Comparison of ENCODE assay signal across 7 mouse cellular contexts in genomic region chr12:100528246-100528645, GRCm38 (mm10). TPM values are rescaled to one million over a fixed set of nuclear protein-coding genes. Genes with fewer than 3 reads are reported as not detected.
DNase-seq lines count a peak whose midpoint lies in the region; ATAC-seq and TF ChIP-seq lines count a peak whose summit lies in the region.

No protein-coding gene starts in this region.

- no peak overlapping the region for H3K9ac ChIP-seq in lung, embryonic 14.5 days
- H3K9ac ChIP-seq in embryonic facial prominence, embryonic 12.5 days: no peak overlapping the region
- H3K9ac ChIP-seq in hindbrain, embryonic 15.5 days: no peak overlapping the region
- H3K9ac ChIP-seq in neural tube, embryonic 14.5 days (replicated peaks; ENCODE audit: low read depth, low read length): peak overlapping the region; percentile 32; the same call in 1 of the 2 replicates

- H3K4me1 ChIP-seq in lung, embryonic 14.5 days (ENCODE audit: insufficient read depth): no peaks in the 10 kb centered on the region
- peaks cover 4% of the 10 kb centered on the region; the same call in 1 of the 2 replicates for H3K4me1 ChIP-seq in lung, adult 2 months (ENCODE audit: control insufficient read depth, insufficient read depth, low read length)
- peaks cover 10% of the 10 kb centered on the region for H3K4me1 ChIP-seq in embryonic facial prominence, embryonic 12.5 days
- H3K4me1 ChIP-seq in hindbrain, embryonic 15.5 days (replicated peaks): peaks cover 17% of the 10 kb centered on the region
- H3K4me1 ChIP-seq in neural tube, embryonic 14.5 days (ENCODE audit: control insufficient read depth, insufficient read depth, low read length): peaks cover 11% of the 10 kb centered on the region

- WGBS in lung, embryonic 14.5 days: 56% methylated on average over 3 of the region's 3 CpGs
- WGBS in lung, adult 2 months: 51% methylated on average over 3 of the region's 3 CpGs
- WGBS in embryonic facial prominence, embryonic 12.5 days: 64% methylated on average over 3 of the region's 3 CpGs
- 47% methylated on average over 3 of the region's 3 CpGs for WGBS in hindbrain, embryonic 15.5 days
- 20% methylated on average over 3 of the region's 3 CpGs for WGBS in neural tube, embryonic 14.5 days

- H3K4me2 ChIP-seq in lung, embryonic 14.5 days: no peak overlapping the region
- 0 out of 2 replicates have a peak overlapping the region, but pooled peaks have one; percentile 40 for H3K4me2 ChIP-seq in embryonic facial prominence, embryonic 12.5 days (replicated peaks)
- peak overlapping the region; percentile 63 for H3K4me2 ChIP-seq in hindbrain, embryonic 15.5 days
- peak overlapping the region; percentile 49 for H3K4me2 ChIP-seq in neural tube, embryonic 14.5 days (ENCODE audit: low read depth, low read length)

- 0 out of 2 replicates have a peak, but pooled peaks have one; percentile 19 for ATAC-seq in lung, embryonic 14.5 days (ENCODE audit: insufficient read depth)
- ATAC-seq in embryonic facial prominence, embryonic 12.5 days (ENCODE audit: insufficient number of reproducible peaks, insufficient read depth, low FRiP score, low TSS enrichment): no peak
- peak; percentile 20; the same call in 1 of the 2 replicates for ATAC-seq in hindbrain, embryonic 15.5 days (ENCODE audit: low FRiP score, low read depth)
- peak; percentile 19; the same call in 1 of the 2 replicates for ATAC-seq in neural tube, embryonic 14.5 days (ENCODE audit: low read depth)
- ATAC-seq in CD4-positive, CD25-positive, alpha-beta regulatory T cell, adult 4 months: no peak

- TF ChIP-seq POLR2A in lung, adult 2 months (IDR thresholded peaks at IDR 0.05; ENCODE audit: borderline replicate concordance, extremely low read depth, low read depth, low read length): no peak

- no peaks in the 10 kb centered on the region for H3K27me3 ChIP-seq in lung, embryonic 14.5 days (ENCODE audit: insufficient read depth, low read length)
- no peaks in the 10 kb centered on the region for H3K27me3 ChIP-seq in embryonic facial prominence, embryonic 12.5 days
- H3K27me3 ChIP-seq in hindbrain, embryonic 15.5 days: no peaks in the 10 kb centered on the region
- H3K27me3 ChIP-seq in neural tube, embryonic 14.5 days (ENCODE audit: control insufficient read depth, insufficient read depth, low read length): no peaks in the 10 kb centered on the region

- intact Hi-C loops in left cerebral cortex, postnatal 25 days (cut with DNase I): loop anchor here (2.0 kb wide), 1 partner anchor 41 kb away; no protein-coding TSS in a partner anchor

- TF ChIP-seq CTCF in lung, embryonic 14.5 days (IDR thresholded peaks at IDR 0.05; ENCODE audit: low read depth): no peak
- TF ChIP-seq CTCF in lung, adult 2 months (IDR thresholded peaks at IDR 0.05; ENCODE audit: insufficient read depth, low read length): no peak

- DNase-seq in lung, embryonic 14.5 days: peak; percentile 8
- no peak for DNase-seq in lung, adult 2 months
- DNase-seq in left cerebral cortex, postnatal 25 days (ENCODE audit: low spot score in 2 of 2): no peak

- no peak overlapping the region for H3K4me3 ChIP-seq in lung, embryonic 14.5 days (ENCODE audit: low read depth, low read length)
- H3K4me3 ChIP-seq in lung, adult 2 months (replicated peaks; ENCODE audit: extremely low read depth, low read depth, low read length): no peak overlapping the region
- no peak overlapping the region for H3K4me3 ChIP-seq in embryonic facial prominence, embryonic 12.5 days
- no peak overlapping the region; the same call in 1 of the 2 replicates for H3K4me3 ChIP-seq in hindbrain, embryonic 15.5 days
- H3K4me3 ChIP-seq in neural tube, embryonic 14.5 days (ENCODE audit: low read depth, low read length): peak overlapping the region; percentile 16; the same call in 1 of the 2 replicates

- H3K27ac ChIP-seq in lung, embryonic 14.5 days (ENCODE audit: low read depth): no peak overlapping the region
- no peak overlapping the region for H3K27ac ChIP-seq in embryonic facial prominence, embryonic 12.5 days
- H3K27ac ChIP-seq in hindbrain, embryonic 15.5 days (replicated peaks): 0 out of 2 replicates have a peak overlapping the region, but pooled peaks have one; percentile 70
- H3K27ac ChIP-seq in neural tube, embryonic 14.5 days (ENCODE audit: low read depth, low read length): no peak overlapping the region

- H3K36me3 ChIP-seq in lung, embryonic 14.5 days (ENCODE audit: insufficient read depth): no peaks in the 10 kb centered on the region
- no peaks in the 10 kb centered on the region for H3K36me3 ChIP-seq in embryonic facial prominence, embryonic 12.5 days
- no peaks in the 10 kb centered on the region for H3K36me3 ChIP-seq in hindbrain, embryonic 15.5 days
- H3K36me3 ChIP-seq in neural tube, embryonic 14.5 days (ENCODE audit: control insufficient read depth, insufficient read depth, low read length): no peaks in the 10 kb centered on the region

- no peaks in the 10 kb centered on the region for H3K9me3 ChIP-seq in lung, embryonic 14.5 days (ENCODE audit: low read depth, low read length)
- no peaks in the 10 kb centered on the region for H3K9me3 ChIP-seq in embryonic facial prominence, embryonic 12.5 days
- no peaks in the 10 kb centered on the region for H3K9me3 ChIP-seq in hindbrain, embryonic 15.5 days
- H3K9me3 ChIP-seq in neural tube, embryonic 14.5 days (ENCODE audit: control insufficient read depth, low read length): no peaks in the 10 kb centered on the region

RNA-seq across cellular contexts. Expression of gene Ttc7b, which starts 7.6 kb away (rescaled TPM):
- 6.3 and 8.1 TPM in 2 replicates for polyA plus RNA-seq in lung, embryonic 14.5 days (2014; fragmentation: Nextera tagmentation; extraction: Ambion mirVana)
- 50.7 and 52.4 TPM in 2 replicates for polyA plus RNA-seq in lung, adult 2 months (2012; rRNA removed)
- polyA plus RNA-seq in embryonic facial prominence, embryonic 12.5 days (2016; fragmentation: Nextera tagmentation; extraction: Ambion mirVana): 5.1 and 5.3 TPM in 2 replicates
- polyA plus RNA-seq in hindbrain, embryonic 15.5 days (2015; fragmentation: Nextera tagmentation; extraction: Ambion mirVana): 10.1 and 10.8 TPM in 2 replicates
- polyA plus RNA-seq in neural tube, embryonic 14.5 days (2014; fragmentation: Nextera tagmentation; extraction: Ambion mirVana): 12.5 and 14.0 TPM in 2 replicates
- total RNA-seq in left cerebral cortex, postnatal 25 days (2021): 100 to 1,000 TPM; 224 to 230 TPM
- polyA plus RNA-seq in CD4-positive, CD25-positive, alpha-beta regulatory T cell, adult 4 months (2017; shearing (Covaris generic)): 1 to 10 TPM; 3.4 to 5.1 TPM

Comparison
In these comparisons a context has a peak if more than half of its experiments do, and no peak if none do; other contexts are left out.
1. ATAC-seq: peak in lung, embryonic 14.5 days (single experiment), hindbrain, embryonic 15.5 days (single experiment) and neural tube, embryonic 14.5 days (single experiment); none in embryonic facial prominence, embryonic 12.5 days (single experiment) and CD4-positive, CD25-positive, alpha-beta regulatory T cell, adult 4 months (single experiment).